In genomic region chr12:32953596-32954215, GRCm38 (mm10) we compare ENCODE assay signal across 8 mouse cellular contexts. TPM values are rescaled to one million over a fixed set of nuclear protein-coding genes. Genes with fewer than 3 reads are reported as not detected.
DNase-seq lines count a peak whose midpoint lies in the region; ATAC-seq lines count a peak whose summit lies in the region.

Sypl (plus strand) TSS chr12:32953891.

- H3K27me3 ChIP-seq in hindbrain, embryonic 15.5 days, result no peaks in the 10 kb centered on the region

- peak within 1 kb of the TSS; percentile 67 for H3K9ac ChIP-seq in hindbrain, embryonic 15.5 days

- WGBS in hindbrain, embryonic 15.5 days, result under 1% methylated on average over 37 of the region's 52 CpGs

- peak within 1 kb of the TSS; percentile 78 for H3K4me2 ChIP-seq in hindbrain, embryonic 15.5 days

- DNase-seq in T-cell, adult 2 months (ENCODE audit: low spot score), result peak; percentile 96
- peak; percentile 89 to 90 for DNase-seq in cerebellum, postnatal 36 days
- DNase-seq in frontal cortex, postnatal 36 days (ENCODE audit: low spot score in 2 of 2), result peak; percentile 95
- DNase-seq in left cerebral cortex, adult 11 months (ENCODE audit: low spot score), result peak; percentile 94
- DNase-seq in lung, postnatal 4 days, result peak; percentile 98 to 99
- DNase-seq in retina, postnatal 7 days (ENCODE audit: low read depth, low spot score), result peak; percentile 96
- DNase-seq in urinary bladder, adult 2 months (ENCODE audit: low spot score), result peak; percentile 89

- H3K36me3 ChIP-seq in hindbrain, embryonic 15.5 days, result no peaks in the 10 kb centered on the region

- no peaks in the 10 kb centered on the region for H3K9me3 ChIP-seq in hindbrain, embryonic 15.5 days

- peak; percentile 98 for ATAC-seq in hindbrain, embryonic 15.5 days (ENCODE audit: low FRiP score, low read depth)

- H3K4me3 ChIP-seq in hindbrain, embryonic 15.5 days, result peak within 1 kb of the TSS; percentile 57

- peak within 1 kb of the TSS; percentile 93 for H3K27ac ChIP-seq in hindbrain, embryonic 15.5 days (replicated peaks)

- H3K4me1 ChIP-seq in hindbrain, embryonic 15.5 days (replicated peaks), result peaks cover 25% of the 10 kb centered on the region

RNA-seq across cellular contexts. Expression of gene Sypl, which starts in this region (rescaled TPM):
- polyA plus RNA-seq in hindbrain, embryonic 15.5 days (2015; fragmentation: Nextera tagmentation; extraction: Ambion mirVana), result 39.5 and 42.6 TPM in 2 replicates
- polyA plus RNA-seq in urinary bladder, adult 2 months (2012; rRNA removed), result 145 and 163 TPM in 2 replicates

Comparison
In these comparisons a context has a peak if more than half of its experiments do, and no peak if none do; other contexts are left out.
1. Peak in every context shown above with its lines: DNase-seq, ATAC-seq, H3K4me3 ChIP-seq and H3K27ac ChIP-seq.